Mouse (Mus musculus): ENCODE data around the gene Aire.

Aire gene

GRCm38 (mm10) chr10:78043406-78043836 lies at the start of gene Aire:
Gene Aire (minus strand): TSS chr10:78043610.
- peak; percentile 50 to 58 for DNase-seq (ENCODE audit: low spot score in 2 of 2)

GRCm38 (mm10) chr10:78092725-78093029 lies 49.3 kb upstream of the Aire start:
- no peak for DNase-seq (ENCODE audit: low spot score in 2 of 2)

- no peak for DNase-seq (ENCODE audit: low spot score in 2 of 2)
Measured at GRCm38 (mm10) chr10:78091865-78092724, 48.7 kb upstream of the Aire start.

GRCm38 (mm10) chr10:78090706-78091491 lies 47.5 kb upstream of the Aire start:
- DNase-seq (ENCODE audit: low spot score in 2 of 2), result no peak

GRCm38 (mm10) chr10:78090246-78090645 lies 46.8 kb upstream of the Aire start:
- no peak for DNase-seq (ENCODE audit: low spot score in 2 of 2)

- no peak for DNase-seq (ENCODE audit: low spot score in 2 of 2)
Measured at GRCm38 (mm10) chr10:78087101-78087511, 43.7 kb upstream of the Aire start.

GRCm38 (mm10) chr10:78086444-78087061 lies 43.1 kb upstream of the Aire start:
- no peak for DNase-seq (ENCODE audit: low spot score in 2 of 2)

- DNase-seq (ENCODE audit: low spot score in 2 of 2), result no peak
Measured at GRCm38 (mm10) chr10:78085711-78086110, 42.3 kb upstream of the Aire start.

- no peak for DNase-seq (ENCODE audit: low spot score in 2 of 2)
Measured at GRCm38 (mm10) chr10:78084073-78084472, 40.7 kb upstream of the Aire start.

- DNase-seq (ENCODE audit: low spot score in 2 of 2), result no peak
Measured at GRCm38 (mm10) chr10:78079955-78080591, 36.7 kb upstream of the Aire start.

GRCm38 (mm10) chr10:78078276-78078675 lies 34.9 kb upstream of the Aire start:
- DNase-seq (ENCODE audit: low spot score in 2 of 2), result no peak

GRCm38 (mm10) chr10:78077862-78078261 lies 34.5 kb upstream of the Aire start:
- no peak for DNase-seq (ENCODE audit: low spot score in 2 of 2)

- no peak for DNase-seq (ENCODE audit: low spot score in 2 of 2)
Measured at GRCm38 (mm10) chr10:78074977-78075376, 31.6 kb upstream of the Aire start.

GRCm38 (mm10) chr10:78074151-78074550 lies 30.7 kb upstream of the Aire start:
- no peak for DNase-seq (ENCODE audit: low spot score in 2 of 2)

GRCm38 (mm10) chr10:78069101-78070011 lies 25.9 kb upstream of the Aire start, which contains the start of gene Icosl:
Gene Icosl (plus strand): TSS chr10:78069302.
- peak; percentile 10 to 33 for DNase-seq (ENCODE audit: low spot score in 2 of 2)

- DNase-seq (ENCODE audit: low spot score in 2 of 2), result no peak
Measured at GRCm38 (mm10) chr10:78068541-78068940, 25.1 kb upstream of the Aire start.

- no peak for DNase-seq (ENCODE audit: low spot score in 2 of 2)
Measured at GRCm38 (mm10) chr10:78067226-78067625, 23.8 kb upstream of the Aire start.

GRCm38 (mm10) chr10:78063122-78063521 lies 19.7 kb upstream of the Aire start:
- no peak for DNase-seq (ENCODE audit: low spot score in 2 of 2)

GRCm38 (mm10) chr10:78057056-78057455 lies 13.6 kb upstream of the Aire start:
- no peak for DNase-seq (ENCODE audit: low spot score in 2 of 2)

GRCm38 (mm10) chr10:78054633-78055565 lies 11.5 kb upstream of the Aire start:
- DNase-seq (ENCODE audit: low spot score in 2 of 2), result no peak
